Mouse (Mus musculus) embryonic fibroblast, embryonic 13.5 days (primary cell): Measurements from ENCODE around the gene Pdxp.

Source experiments
- CTCF ChIP-seq: IDR thresholded peaks from 2 replicates; pipeline ENCODE4 v1.5.1; 2011; ENCODE audit warnings: mild to moderate bottlenecking, control low read depth, low read length, moderate library complexity, borderline replicate concordance; ENCODE audit not compliant: insufficient read depth
- POLR2A ChIP-seq: IDR thresholded peaks from 2 replicates; pipeline ENCODE4 v1.6.1; 2011; ENCODE audit warnings: low read depth, mild to moderate bottlenecking, control low read depth, low read length, moderate library complexity

DNA sequence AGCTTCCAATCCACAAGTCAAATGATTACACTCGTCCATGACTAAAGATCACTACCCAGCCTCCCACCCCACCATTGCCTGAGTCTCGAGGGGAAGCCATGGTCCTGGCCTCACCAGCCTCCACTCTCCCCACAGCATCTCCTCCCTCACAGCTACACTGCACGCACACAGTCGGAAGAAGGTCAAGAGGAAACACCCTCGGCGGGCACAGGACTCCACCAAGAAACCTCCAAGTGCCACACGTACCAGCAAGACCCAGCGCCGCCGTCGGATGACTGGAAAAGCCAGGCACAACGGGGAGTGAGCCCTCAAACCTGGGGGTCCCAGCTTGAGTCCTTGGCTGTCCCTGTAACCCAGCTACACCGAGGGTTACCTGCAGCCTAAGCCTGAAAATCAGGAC is 26.6 kb downstream of the Pdxp start:
- TF ChIP-seq CTCF, result no peak
- no peak for TF ChIP-seq POLR2A
